Mouse (Mus musculus) Muller cell, postnatal 12 days (primary cell): ENCODE measurements around the gene Actr1a.
A peak's percentile ranks its signal among the peaks of the same experiment; 100 is the strongest.

Experiments used
- DNase-seq: peaks from one replicate; pipeline ENCODE4 v3.0.0-alpha.2; 2015; ENCODE audit errors: inconsistent ontology term

The Actr1a gene

GRCm38 (mm10) chr19:46395109-46396009 lies at the start of gene Actr1a:
Gene Actr1a (minus strand): TSS chr19:46395748.
- peak; percentile 98 for DNase-seq

- DNase-seq, result peak; percentile 86
These were observed 48.7 kb upstream of the Actr1a start for GRCm38 (mm10) chr19:46444209-46444608.

- no peak for DNase-seq
These were observed 48.0 kb upstream of the Actr1a start for GRCm38 (mm10) chr19:46443509-46443908.

- DNase-seq, result peak; percentile 60
These were observed 39.9 kb upstream of the Actr1a start for GRCm38 (mm10) chr19:46435492-46435891.

GRCm38 (mm10) chr19:46434591-46434990 lies 39.0 kb upstream of the Actr1a start:
- DNase-seq, result no peak

- no peak for DNase-seq
These were observed 38.6 kb upstream of the Actr1a start for GRCm38 (mm10) chr19:46434148-46434547.

- DNase-seq, result no peak
These were observed 38.2 kb upstream of the Actr1a start for GRCm38 (mm10) chr19:46433712-46434111.

GRCm38 (mm10) chr19:46429250-46429649 lies 33.7 kb upstream of the Actr1a start:
- DNase-seq, result no peak

- no peak for DNase-seq
These were observed 30.9 kb upstream of the Actr1a start for GRCm38 (mm10) chr19:46426488-46426887.

GRCm38 (mm10) chr19:46425266-46425665 lies 29.7 kb upstream of the Actr1a start:
- no peak for DNase-seq

GRCm38 (mm10) chr19:46422384-46423338 lies 27.1 kb upstream of the Actr1a start:
- DNase-seq, result peak; percentile 31

- DNase-seq, result no peak
These were observed 24.9 kb upstream of the Actr1a start for GRCm38 (mm10) chr19:46420410-46420809.

GRCm38 (mm10) chr19:46418051-46418450 lies 22.5 kb upstream of the Actr1a start:
- DNase-seq, result no peak

- no peak for DNase-seq
These were observed 20.7 kb upstream of the Actr1a start for GRCm38 (mm10) chr19:46416276-46416675.

GRCm38 (mm10) chr19:46414486-46414885 lies 18.9 kb upstream of the Actr1a start:
- no peak for DNase-seq

GRCm38 (mm10) chr19:46413969-46414368 lies 18.4 kb upstream of the Actr1a start:
- no peak for DNase-seq

- peak; percentile 37 for DNase-seq
These were observed 16.7 kb upstream of the Actr1a start for GRCm38 (mm10) chr19:46412056-46412805.

GRCm38 (mm10) chr19:46409506-46409905 lies 14.0 kb upstream of the Actr1a start:
- no peak for DNase-seq

GRCm38 (mm10) chr19:46406592-46407386 lies 11.2 kb upstream of the Actr1a start:
- no peak for DNase-seq

GRCm38 (mm10) chr19:46404030-46404429 lies 8.5 kb upstream of the Actr1a start:
- DNase-seq, result no peak

GRCm38 (mm10) chr19:46400558-46400957 lies 5.0 kb upstream of the Actr1a start:
- DNase-seq, result no peak
